Mouse (Mus musculus) c-Kit-positive CD71-positive TER-119-negative erythroid progenitor cells, embryonic 14.5 days (primary cell): ENCODE data around the gene Wars.

ENCODE experiments used
- DNase-seq: peaks from one replicate; pipeline ENCODE4 v3.0.0-alpha.2; 2013; ENCODE audit warnings: low read depth

Wars gene

GRCm38 (mm10) chr12:108893715-108894431, at the start of gene Wars:
Wars (minus strand) TSS chr12:108894174.
- DNase-seq: peak; percentile 92

- no peak for DNase-seq
Measured at GRCm38 (mm10) chr12:108942203-108942923, 48.4 kb upstream of the Wars start.

GRCm38 (mm10) chr12:108941282-108941681, 47.3 kb upstream of the Wars start:
- no peak for DNase-seq

- DNase-seq: no peak
Measured at GRCm38 (mm10) chr12:108940255-108940654, 46.3 kb upstream of the Wars start.

- no peak for DNase-seq
Measured at GRCm38 (mm10) chr12:108939317-108939716, 45.3 kb upstream of the Wars start.

- DNase-seq: no peak
Measured at GRCm38 (mm10) chr12:108938844-108939243, 44.9 kb upstream of the Wars start.

- DNase-seq: no peak
Measured at GRCm38 (mm10) chr12:108937506-108937905, 43.5 kb upstream of the Wars start.

- no peak for DNase-seq
Measured at GRCm38 (mm10) chr12:108936834-108937233, 42.9 kb upstream of the Wars start.

- no peak for DNase-seq
Measured at GRCm38 (mm10) chr12:108934231-108934630, 40.3 kb upstream of the Wars start.

GRCm38 (mm10) chr12:108932113-108932512, 38.1 kb upstream of the Wars start:
- DNase-seq: no peak

GRCm38 (mm10) chr12:108931341-108932053, 37.5 kb upstream of the Wars start:
- no peak for DNase-seq

- DNase-seq: no peak
Measured at GRCm38 (mm10) chr12:108929475-108929874, 35.5 kb upstream of the Wars start.

GRCm38 (mm10) chr12:108928249-108928648, 34.3 kb upstream of the Wars start:
- DNase-seq: no peak

- no peak for DNase-seq
Measured at GRCm38 (mm10) chr12:108926606-108927111, 32.7 kb upstream of the Wars start.

GRCm38 (mm10) chr12:108918753-108919152, 24.8 kb upstream of the Wars start:
- no peak for DNase-seq

- DNase-seq: no peak
Measured at GRCm38 (mm10) chr12:108917509-108917908, 23.5 kb upstream of the Wars start.

- no peak for DNase-seq
Measured at GRCm38 (mm10) chr12:108916447-108917042, 22.6 kb upstream of the Wars start.

GRCm38 (mm10) chr12:108915893-108916292, 21.9 kb upstream of the Wars start:
- DNase-seq: no peak

- DNase-seq: no peak
Measured at GRCm38 (mm10) chr12:108914709-108915340, 20.9 kb upstream of the Wars start.

GRCm38 (mm10) chr12:108914198-108914597, 20.2 kb upstream of the Wars start:
- no peak for DNase-seq

GRCm38 (mm10) chr12:108912442-108912841, 18.5 kb upstream of the Wars start:
- no peak for DNase-seq
